Mouse (Mus musculus) heart, postnatal 0 days (tissue): ENCODE measurements around the gene Ccl12. TPM values are rescaled to one million over a fixed set of nuclear protein-coding genes. Genes with fewer than 3 reads are reported as not detected.

Experiments
- ATAC-seq: fragments of 200-750 bp; cut with Nextera tagmentation; 2 replicates; pipeline ENCODE4 v1.8.0; 2017; ENCODE audit warnings: low read depth, moderate number of reproducible peaks, moderate library complexity; ENCODE audit not compliant: insufficient read depth
- DNase-seq: peaks from one replicate; pipeline ENCODE4 v3.0.0-alpha.2; 2016; ENCODE audit warnings: low spot score
- H3K27ac ChIP-seq: fragments of 300-500 bp; sonication (generic); 2 replicates; pipeline ENCODE4 v1.5.1; 2014; ENCODE audit warnings: low read depth, mild to moderate bottlenecking
- H3K27me3 ChIP-seq: fragments of 300-500 bp; sonication (generic); 2 replicates; pipeline ENCODE4 v1.6.1; 2014; ENCODE audit warnings: low read length, mixed read lengths; ENCODE audit not compliant: control insufficient read depth, insufficient read depth
- H3K36me3 ChIP-seq: fragments of 300-500 bp; sonication (generic); replicated peaks from 2 replicates; pipeline ENCODE4 v1.6.1; 2014; ENCODE audit warnings: low read length, mixed read lengths; ENCODE audit not compliant: control insufficient read depth, insufficient read depth
- H3K4me1 ChIP-seq: fragments of 300-500 bp; sonication (generic); 2 replicates; pipeline ENCODE4 v1.6.1; 2014; ENCODE audit warnings: antibody characterized with exemption; ENCODE audit not compliant: control insufficient read depth, insufficient read depth
- H3K4me2 ChIP-seq: fragments of 300-500 bp; sonication (generic); 2 replicates; pipeline ENCODE4 v1.6.1; 2014; ENCODE audit warnings: low read depth, mild to moderate bottlenecking, low read length, moderate library complexity
- H3K4me3 ChIP-seq: fragments of 300-500 bp; sonication (generic); 2 replicates; pipeline ENCODE4 v1.5.1; 2014; ENCODE audit warnings: low read depth, low read length
- H3K9ac ChIP-seq: fragments of 300-500 bp; sonication (generic); replicated peaks from 2 replicates; pipeline ENCODE4 v1.6.1; 2014; ENCODE audit warnings: low read depth, low read length, mixed read lengths
- H3K9me3 ChIP-seq: fragments of 300-500 bp; sonication (generic); replicated peaks from 2 replicates; pipeline ENCODE4 v1.6.1; 2016; ENCODE audit warnings: low read length; ENCODE audit not compliant: control insufficient read depth
- CTCF ChIP-seq: IDR thresholded peaks from 2 replicates; pipeline ENCODE4 v1.5.1; 2016; ENCODE audit warnings: antibody characterized with exemption, control low read depth, low read depth
- EP300 ChIP-seq: IDR thresholded peaks from 2 replicates; pipeline ENCODE4 v1.6.1; 2016; ENCODE audit warnings: antibody characterized with exemption, low read depth
- WGBS: fragments of 180-500 bp; shearing (Covaris S2); extraction: QIAGEN DNeasy Blood & Tissue Kit; methylation state at CpG from one replicate; pipeline ENCODE4 v1.1.7; 2014; 5-methylcytosine and 5-hydroxymethylcytosine counted together
- polyA plus RNA-seq: library from polyadenylated mRNA; unstranded; fragments of >200 nt; fragmentation: Nextera tagmentation; extraction: Ambion mirVana; gene quantifications from 2 replicates; pipeline ENCODE4 v1.2.1, GENCODE M21; 2015
- total RNA-seq: library from RNA; depleted of rRNA; stranded (reverse); fragments of >200 nt; gene quantifications from 2 replicates; pipeline ENCODE4 v1.2.3, GENCODE M21; 2014; ENCODE audit warnings: low replicate concordance

The Ccl12 gene
- total and polyA plus RNA-seq, 2 experiments from 2014 or later = 3.2 TPM; not detected in 1

DNA sequence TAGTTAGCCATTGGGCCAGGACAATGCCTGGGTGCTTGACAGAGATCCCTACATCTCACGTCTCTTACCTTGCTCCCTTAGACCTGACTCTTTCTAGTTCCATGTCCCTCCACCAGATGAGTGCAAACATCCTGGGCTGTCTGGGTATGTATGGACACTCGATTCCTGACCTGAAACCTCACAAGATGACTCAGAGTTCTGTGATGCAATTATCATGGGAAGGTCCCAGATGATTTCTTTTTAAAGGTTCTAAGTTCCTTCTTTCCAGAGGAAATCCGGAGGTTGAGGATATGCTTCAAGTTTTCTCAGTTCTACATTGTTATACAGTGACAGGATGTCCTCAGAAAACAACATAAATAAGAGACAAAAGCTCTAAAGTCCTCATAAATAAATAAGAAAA is 20.8 kb upstream of the Ccl12 start:
- no peak for DNase-seq
- no peak overlapping the region for H3K4me3 ChIP-seq
- H3K9ac ChIP-seq = no peak overlapping the region
- no peaks in the 10 kb centered on the region for H3K27me3 ChIP-seq
- no peaks in the 10 kb centered on the region for H3K4me1 ChIP-seq
- H3K4me2 ChIP-seq = no peak overlapping the region
- no peak for TF ChIP-seq EP300
- H3K9me3 ChIP-seq = no peaks in the 10 kb centered on the region
- H3K36me3 ChIP-seq = no peaks in the 10 kb centered on the region
- no peak overlapping the region for H3K27ac ChIP-seq
- 51% methylated on average over 3 of the region's 3 CpGs for WGBS
- ATAC-seq = no peak

DNA sequence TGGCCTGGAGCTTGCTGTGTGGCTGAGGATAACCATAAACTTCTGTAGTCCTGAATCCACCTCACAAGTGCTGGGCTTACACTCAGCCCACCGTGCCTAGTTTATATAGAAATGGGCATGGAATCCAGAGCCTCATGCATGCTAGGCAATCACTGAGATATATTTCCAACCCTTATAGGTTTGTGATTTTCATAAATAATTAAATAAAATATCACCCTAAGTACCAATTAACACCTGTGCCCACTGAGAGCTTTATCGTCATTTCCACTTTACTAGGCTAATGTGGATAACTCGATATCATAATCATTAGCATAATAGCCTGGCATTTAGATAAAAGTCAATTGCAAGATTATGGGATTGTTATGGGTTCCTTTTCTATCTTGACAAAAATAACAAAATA is 17.3 kb upstream of the Ccl12 start:
- 82% methylated on average over 3 of the region's 3 CpGs for WGBS
- Histone ChIP-seq H3K4me2 (no peak overlapping the region), H3K27ac (no peak overlapping the region), H3K27me3 (no peaks in the 10 kb centered on the region), H3K9me3 (no peaks in the 10 kb centered on the region), H3K36me3 (no peaks in the 10 kb centered on the region), H3K9ac (no peak overlapping the region), H3K4me3 (no peak overlapping the region), H3K4me1 (no peaks in the 10 kb centered on the region)
- TF ChIP-seq CTCF (no peak), EP300 (no peak)
- no peak for DNase-seq
- ATAC-seq = no peak

DNA sequence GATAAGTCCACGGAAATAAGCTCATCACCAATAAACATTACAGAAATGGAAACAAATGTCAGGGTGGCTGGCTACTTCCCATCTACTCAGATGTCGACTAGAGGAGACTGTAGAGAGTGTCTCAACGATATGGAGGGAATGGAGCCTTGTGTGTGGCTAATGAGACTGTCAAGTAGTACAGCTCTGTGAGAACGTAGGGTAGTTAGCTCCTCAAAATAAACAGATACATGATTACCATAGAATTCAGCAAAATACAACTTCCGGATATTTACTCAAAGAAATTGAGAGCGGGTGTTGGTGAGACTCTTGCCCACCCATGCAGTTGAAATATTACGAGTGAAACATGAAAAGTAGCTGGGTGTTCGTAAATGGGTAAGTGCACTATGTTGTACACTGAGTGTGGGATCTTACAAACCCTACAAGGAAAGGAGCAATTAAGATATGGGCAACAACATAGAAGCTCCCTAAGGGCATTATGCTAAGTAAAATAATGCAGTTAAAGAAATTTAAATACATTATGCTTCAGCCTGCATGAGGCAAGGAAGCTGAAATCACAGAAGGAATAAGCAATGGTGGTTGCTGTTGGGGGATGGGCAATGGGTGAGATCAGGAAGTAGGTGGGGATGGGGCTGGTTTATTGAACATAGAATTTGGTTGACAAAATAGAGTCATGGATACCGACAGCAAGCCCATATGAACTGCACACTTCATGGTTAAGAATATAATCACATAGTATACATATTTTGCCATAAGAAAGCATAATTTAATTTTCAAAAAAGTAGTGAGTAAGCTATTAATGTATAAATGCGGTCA is 1.9 kb upstream of the Ccl12 start:
- ATAC-seq = no peak
- H3K9ac ChIP-seq = no peak overlapping the region
- no peaks in the 10 kb centered on the region for H3K36me3 ChIP-seq
- no peak for DNase-seq
- no peaks in the 10 kb centered on the region for H3K9me3 ChIP-seq
- no peak overlapping the region for H3K4me2 ChIP-seq
- no peaks in the 10 kb centered on the region for H3K4me1 ChIP-seq
- no peaks in the 10 kb centered on the region for H3K27me3 ChIP-seq
- H3K4me3 ChIP-seq = no peak overlapping the region
- TF ChIP-seq EP300 (no peak), CTCF (no peak)
- WGBS = 73% methylated on average over 10 of the region's 10 CpGs
- no peak overlapping the region for H3K27ac ChIP-seq

DNA sequence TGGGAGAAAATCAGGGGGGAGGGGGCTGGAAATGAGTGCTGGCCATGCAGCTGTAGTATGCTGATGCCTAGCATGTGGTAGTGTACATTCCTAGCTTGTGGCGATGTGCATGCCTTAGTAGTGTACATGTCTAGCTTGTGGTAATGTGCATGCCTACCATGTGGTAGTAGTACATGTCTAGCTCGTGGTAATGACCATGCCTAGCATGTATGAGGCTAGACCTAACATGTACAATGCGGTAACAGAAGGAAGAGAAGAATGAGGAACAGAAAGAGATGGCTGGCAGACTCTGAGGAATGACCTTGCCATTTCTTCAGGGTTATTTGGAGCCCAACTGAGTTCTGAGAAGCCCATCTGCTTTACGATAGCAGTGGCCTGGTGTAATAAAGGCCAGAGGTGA is 558 bp upstream of the Ccl12 start:
- Histone ChIP-seq H3K4me1 (no peaks in the 10 kb centered on the region), H3K27me3 (no peaks in the 10 kb centered on the region)
- ATAC-seq = no peak

DNA sequence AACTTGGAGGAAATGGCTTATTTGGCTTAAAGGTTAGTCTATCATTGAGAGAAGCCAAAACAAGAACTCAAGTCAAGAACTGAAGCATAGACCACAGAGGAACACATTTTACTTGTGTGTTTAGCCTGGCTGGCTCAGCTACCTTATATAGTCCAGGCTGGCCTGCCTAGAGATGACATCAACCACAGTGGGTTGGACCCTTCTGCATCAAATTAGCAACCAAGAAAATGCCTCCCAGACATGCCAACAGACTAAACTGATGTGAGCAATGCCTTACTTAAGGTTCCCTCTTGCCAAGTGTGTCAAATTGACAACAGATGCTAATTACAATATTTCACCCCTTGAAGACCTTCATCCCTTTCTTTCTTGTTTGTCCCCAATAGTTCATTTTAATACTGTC is 8.0 kb downstream of the Ccl12 start:
- no peak overlapping the region for H3K4me2 ChIP-seq
- H3K4me1 ChIP-seq = no peaks in the 10 kb centered on the region
- H3K4me3 ChIP-seq = no peak overlapping the region
- ATAC-seq (no peak), DNase-seq (no peak)
- H3K27ac ChIP-seq = no peak overlapping the region
- no peaks in the 10 kb centered on the region for H3K27me3 ChIP-seq
- no peaks in the 10 kb centered on the region for H3K9me3 ChIP-seq
- TF ChIP-seq CTCF = no peak
- TF ChIP-seq EP300 = no peak
- H3K36me3 ChIP-seq = no peaks in the 10 kb centered on the region
- H3K9ac ChIP-seq = no peak overlapping the region

More for the DNA sequence above, 558 bp upstream of the Ccl12 start:
- Histone ChIP-seq H3K9ac (no peak overlapping the region), H3K4me3 (no peak overlapping the region), H3K4me2 (no peak overlapping the region), H3K36me3 (no peaks in the 10 kb centered on the region), H3K27ac (no peak overlapping the region), H3K9me3 (no peaks in the 10 kb centered on the region)
- 66% methylated on average over 4 of the region's 4 CpGs for WGBS
- DNase-seq = no peak
- TF ChIP-seq EP300 (no peak), CTCF (no peak)
